Mouse (Mus musculus) C2C12 (cell line): ENCODE measurements around the gene Susd3. TPM values are rescaled to one million over a fixed set of nuclear protein-coding genes. Genes with fewer than 3 reads are reported as not detected.

Experiments used
- H3K27me3 ChIP-seq: one replicate; pipeline ENCODE4 v1.6.1; 2011; ENCODE audit not compliant: control insufficient read depth, insufficient read depth, insufficient read length
- H3K36me3 ChIP-seq: one replicate; pipeline ENCODE4 v1.6.1; 2011; ENCODE audit not compliant: control insufficient read depth, insufficient read depth
- H3K4me3 ChIP-seq: one replicate; pipeline ENCODE4 v1.5.1; 2011; ENCODE audit warnings: mild to moderate bottlenecking, control low read depth; ENCODE audit not compliant: poor library complexity, insufficient read depth, severe bottlenecking
- H3K79me2 ChIP-seq: one replicate; pipeline ENCODE4 v1.6.1; 2011; ENCODE audit not compliant: control insufficient read depth, insufficient read depth
- H3K79me3 ChIP-seq: one replicate; pipeline ENCODE4 v1.6.1; 2011; ENCODE audit warnings: low read depth, control low read depth
- H3ac ChIP-seq: one replicate; pipeline ENCODE3; 2011; ENCODE audit warnings: low read depth; ENCODE audit not compliant: control insufficient read depth, insufficient read length
- CEBPB ChIP-seq: IDR thresholded peaks from one replicate; pipeline ENCODE4 v1.6.1; 2011; ENCODE audit warnings: low read depth, mild to moderate bottlenecking, control low read depth, moderate library complexity
- CTCF ChIP-seq: IDR thresholded peaks from one replicate; pipeline ENCODE4 v1.5.1; 2011; ENCODE audit not compliant: control insufficient read depth, insufficient read depth, insufficient read length
- FOSL1 ChIP-seq: IDR thresholded peaks from one replicate; pipeline ENCODE4 v1.8.0; 2011; ENCODE audit warnings: mild to moderate bottlenecking, low read length; ENCODE audit not compliant: poor library complexity, insufficient read depth, severe bottlenecking
- MAX ChIP-seq: IDR thresholded peaks from one replicate; pipeline ENCODE4 v1.6.1; 2011; ENCODE audit warnings: mild to moderate bottlenecking, control low read depth
- MYOD1 ChIP-seq: IDR thresholded peaks from one replicate; pipeline ENCODE4 v1.6.1; 2011; ENCODE audit warnings: low read depth; ENCODE audit not compliant: control insufficient read depth, insufficient read length
- MYOG ChIP-seq: IDR thresholded peaks from one replicate; pipeline ENCODE4 v1.6.1; 2011; ENCODE audit not compliant: control insufficient read depth, insufficient read length; ENCODE audit errors: extremely low read depth
- USF1 ChIP-seq: IDR thresholded peaks from one replicate; pipeline ENCODE4 v1.6.1; 2011; ENCODE audit warnings: low read depth, mild to moderate bottlenecking, control low read depth, moderate library complexity
- polyA plus RNA-seq: library from polyadenylated mRNA; unstranded; fragments of >200 nt; fragmentation: generic; extraction: Trizol; gene quantifications from one replicate; pipeline ENCODE4 v1.2.1, GENCODE M21; 2012; ENCODE audit warnings: missing spikeins

Gene Susd3
- polyA plus RNA-seq, 1 experiment, result 0.25 TPM

GRCm38 (mm10) chr13:49205381-49205998 is 43.0 kb downstream of the Susd3 start:
- H3K79me2 ChIP-seq, result peaks cover 16% of the 10 kb centered on the region
- peaks cover 6% of the 10 kb centered on the region for H3K79me3 ChIP-seq
- TF ChIP-seq CTCF, result peak; percentile 82
- TF ChIP-seq CEBPB, result peak; percentile 39
- peak; percentile 97 for TF ChIP-seq MAX
- TF ChIP-seq FOSL1, result peak; percentile 30
- peak; percentile 55 for TF ChIP-seq MYOD1
- no peak for TF ChIP-seq MYOG
- peak; percentile 86 for TF ChIP-seq USF1
- H3K4me3 ChIP-seq, result no peak overlapping the region
- peaks cover 35% of the 10 kb centered on the region for H3K36me3 ChIP-seq
- H3ac ChIP-seq, result no peak overlapping the region
- no peaks in the 10 kb centered on the region for H3K27me3 ChIP-seq

DNA sequence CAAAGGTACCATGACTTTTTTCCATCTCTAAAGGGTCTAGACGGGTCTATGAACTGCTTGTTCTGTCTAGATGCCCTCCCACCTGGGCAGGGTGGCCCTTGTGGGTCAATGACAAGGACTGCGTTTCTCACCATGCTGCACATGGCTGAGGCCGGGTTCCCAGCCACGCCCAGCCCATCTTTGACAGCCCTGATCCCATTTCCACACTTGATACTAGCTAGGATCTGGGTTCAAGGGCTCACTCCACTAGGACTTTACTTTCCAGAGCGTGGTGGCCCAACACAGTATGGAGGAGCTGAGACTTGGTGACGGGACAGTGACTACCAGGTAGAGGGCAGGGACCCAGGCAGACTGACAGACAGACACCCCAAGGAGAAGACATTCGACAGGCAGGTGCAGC is 46.0 kb downstream of the Susd3 start:
- no peak for TF ChIP-seq MYOD1
- no peak for TF ChIP-seq FOSL1
- no peak for TF ChIP-seq CTCF
- no peak for TF ChIP-seq CEBPB
- no peak for TF ChIP-seq USF1
- no peak for TF ChIP-seq MYOG
- TF ChIP-seq MAX, result no peak
- Histone ChIP-seq H3K79me2 (no peaks in the 10 kb centered on the region), H3K27me3 (no peaks in the 10 kb centered on the region), H3K79me3 (peaks cover under 1% of the 10 kb centered on the region), H3K4me3 (no peak overlapping the region), H3K36me3 (peaks cover 35% of the 10 kb centered on the region), H3ac (no peak overlapping the region)

DNA sequence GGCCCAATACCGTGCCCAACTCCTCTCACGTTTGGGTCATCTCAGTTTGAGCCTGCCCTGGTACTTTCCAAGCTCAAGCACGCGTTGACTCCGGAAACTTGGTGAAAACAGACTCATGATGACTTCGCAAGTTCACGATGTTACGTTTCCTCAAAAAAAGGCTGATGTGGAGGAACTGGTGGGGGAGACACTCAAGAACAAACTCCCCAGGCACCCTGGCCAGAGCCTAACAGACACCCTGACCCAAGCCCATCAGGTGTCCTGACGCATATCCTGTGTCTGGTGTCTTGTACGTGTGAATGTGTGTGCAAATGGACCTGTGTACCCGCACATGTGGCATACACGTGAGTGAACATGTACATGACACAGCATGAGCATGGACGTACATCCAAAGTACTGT is 47.8 kb downstream of the Susd3 start:
- no peak for TF ChIP-seq FOSL1
- no peak for TF ChIP-seq MYOG
- TF ChIP-seq CEBPB, result no peak
- no peak for TF ChIP-seq MYOD1
- no peak for TF ChIP-seq CTCF
- TF ChIP-seq MAX, result no peak
- TF ChIP-seq USF1, result no peak
- H3K36me3 ChIP-seq, result peaks cover 28% of the 10 kb centered on the region
- no peaks in the 10 kb centered on the region for H3K27me3 ChIP-seq
- H3K4me3 ChIP-seq, result no peak overlapping the region
- H3K79me2 ChIP-seq, result no peaks in the 10 kb centered on the region
- H3ac ChIP-seq, result no peak overlapping the region
- no peaks in the 10 kb centered on the region for H3K79me3 ChIP-seq

DNA sequence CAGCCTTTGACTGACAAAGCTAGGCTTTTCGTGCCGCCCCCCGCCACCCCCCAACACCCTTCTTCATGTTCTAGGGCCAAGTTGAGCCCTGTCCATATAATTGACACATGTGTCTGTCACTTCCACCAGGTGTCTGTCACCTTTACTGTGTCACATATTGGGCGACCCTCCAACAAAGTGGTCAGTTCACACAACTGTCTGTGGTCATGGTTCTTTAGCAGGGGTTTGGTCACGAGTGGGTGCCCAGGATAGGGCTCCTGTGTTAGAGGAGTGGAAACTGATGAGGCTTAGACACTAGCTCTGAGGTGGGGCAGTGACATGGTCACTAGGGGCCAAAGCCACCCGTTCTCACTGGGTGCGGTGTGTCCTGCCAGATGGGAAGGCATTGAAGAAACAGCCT is 48.6 kb downstream of the Susd3 start:
- no peak overlapping the region for H3K4me3 ChIP-seq
- H3K79me2 ChIP-seq, result no peaks in the 10 kb centered on the region
- H3ac ChIP-seq, result no peak overlapping the region
- H3K27me3 ChIP-seq, result no peaks in the 10 kb centered on the region
- no peak for TF ChIP-seq CEBPB
- no peak for TF ChIP-seq MAX
- no peak for TF ChIP-seq USF1
- TF ChIP-seq MYOD1, result no peak
- no peak for TF ChIP-seq MYOG
- TF ChIP-seq FOSL1, result no peak
- H3K79me3 ChIP-seq, result no peaks in the 10 kb centered on the region
- peaks cover 31% of the 10 kb centered on the region for H3K36me3 ChIP-seq

GRCm38 (mm10) chr13:49198734-49199133 is 49.8 kb downstream of the Susd3 start:
- Histone ChIP-seq H3K79me2 (no peaks in the 10 kb centered on the region), H3ac (no peak overlapping the region), H3K79me3 (no peaks in the 10 kb centered on the region), H3K4me3 (peak overlapping the region; percentile 2), H3K27me3 (no peaks in the 10 kb centered on the region), H3K36me3 (peaks cover 22% of the 10 kb centered on the region)
- TF ChIP-seq MAX (no peak), CTCF (no peak), FOSL1 (no peak), CEBPB (no peak), USF1 (no peak), MYOD1 (no peak), MYOG (no peak)

- TF ChIP-seq MYOG (no peak), MAX (no peak), USF1 (no peak), MYOD1 (no peak), CEBPB (no peak), CTCF (no peak)
Observed at GRCm38 (mm10) chr13:49196766-49197165, 51.7 kb downstream of the Susd3 start.

DNA sequence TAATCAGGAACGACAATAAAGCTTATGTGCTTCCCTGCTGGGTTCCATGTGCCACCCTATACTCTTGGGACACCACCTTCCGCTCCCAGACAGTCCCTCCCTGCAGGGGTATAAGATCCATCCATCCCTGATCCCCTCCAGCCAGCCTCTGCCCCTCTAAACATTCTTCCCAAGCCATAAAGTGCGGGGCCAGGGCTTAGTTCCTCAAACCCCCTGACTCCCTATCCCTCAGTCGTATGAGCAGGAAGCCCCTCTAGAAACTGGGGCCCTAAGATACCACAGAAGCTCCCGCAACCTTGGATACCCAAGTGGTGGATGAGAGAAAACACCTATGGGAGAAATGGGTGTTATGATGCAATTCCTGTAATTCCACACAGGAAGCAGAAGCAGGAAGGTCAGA is 52.3 kb downstream of the Susd3 start:
- TF ChIP-seq MAX (no peak), MYOD1 (no peak), CEBPB (no peak), MYOG (no peak), USF1 (no peak), FOSL1 (no peak), CTCF (no peak)
- Histone ChIP-seq H3K27me3 (no peaks in the 10 kb centered on the region), H3K36me3 (peaks cover 7% of the 10 kb centered on the region), H3K79me2 (no peaks in the 10 kb centered on the region), H3K79me3 (no peaks in the 10 kb centered on the region), H3K4me3 (no peak overlapping the region), H3ac (no peak overlapping the region)

More at GRCm38 (mm10) chr13:49196766-49197165, 51.7 kb downstream of the Susd3 start:
- Histone ChIP-seq H3K36me3 (peaks cover 11% of the 10 kb centered on the region), H3ac (no peak overlapping the region), H3K27me3 (no peaks in the 10 kb centered on the region), H3K4me3 (no peak overlapping the region), H3K79me3 (no peaks in the 10 kb centered on the region), H3K79me2 (no peaks in the 10 kb centered on the region)
